Mouse (Mus musculus) midbrain, embryonic 16.5 days (tissue): ENCODE measurements around the gene AL731706.1. TPM values are rescaled to one million over a fixed set of nuclear protein-coding genes. Genes with fewer than 3 reads are reported as not detected.

Experiments
- ATAC-seq: fragments of 200-750 bp; cut with Nextera tagmentation; 2 replicates; pipeline ENCODE4 v1.8.0; 2017; ENCODE audit warnings: moderate TSS enrichment
- H3K27ac ChIP-seq: fragments of 300-500 bp; sonication (generic); 2 replicates; pipeline ENCODE4 v1.5.1; 2014; ENCODE audit warnings: mild to moderate bottlenecking, low read length, mixed read lengths
- H3K27me3 ChIP-seq: fragments of 300-500 bp; sonication (generic); 2 replicates; pipeline ENCODE4 v1.6.1; 2014; ENCODE audit warnings: low read depth, low read length, mixed read lengths; ENCODE audit not compliant: control insufficient read depth, insufficient read depth
- H3K36me3 ChIP-seq: fragments of 300-500 bp; sonication (generic); 2 replicates; pipeline ENCODE4 v1.6.1; 2014; ENCODE audit warnings: mild to moderate bottlenecking, low read length, moderate library complexity, mixed read lengths; ENCODE audit not compliant: control insufficient read depth, insufficient read depth
- H3K4me1 ChIP-seq: fragments of 300-500 bp; sonication (generic); 2 replicates; pipeline ENCODE4 v1.6.1; 2014; ENCODE audit warnings: mild to moderate bottlenecking, low read length, mixed read lengths; ENCODE audit not compliant: control insufficient read depth, insufficient read depth
- H3K4me2 ChIP-seq: fragments of 300-500 bp; sonication (generic); 2 replicates; pipeline ENCODE4 v1.6.1; 2014; ENCODE audit warnings: mild to moderate bottlenecking, low read length, mixed read lengths
- H3K4me3 ChIP-seq: fragments of 300-500 bp; sonication (generic); 2 replicates; pipeline ENCODE4 v1.5.1; 2014; ENCODE audit warnings: low read depth, mild to moderate bottlenecking, low read length, moderate library complexity, mixed read lengths
- H3K9ac ChIP-seq: fragments of 300-500 bp; sonication (generic); 2 replicates; pipeline ENCODE4 v1.6.1; 2014; ENCODE audit warnings: low read depth, low read length, mixed read lengths
- H3K9me3 ChIP-seq: fragments of 300-500 bp; sonication (generic); replicated peaks from 2 replicates; pipeline ENCODE4 v1.6.1; 2014; ENCODE audit warnings: mild to moderate bottlenecking, low read length, mixed read lengths; ENCODE audit not compliant: control insufficient read depth, poor library complexity, severe bottlenecking
- WGBS: fragments of 180-500 bp; shearing (Covaris S2); extraction: QIAGEN DNeasy Blood & Tissue Kit; methylation state at CpG from one replicate; pipeline ENCODE4 v1.1.7; 2014; 5-methylcytosine and 5-hydroxymethylcytosine counted together
- polyA plus RNA-seq: library from polyadenylated mRNA; unstranded; fragments of >200 nt; fragmentation: Nextera tagmentation; extraction: Ambion mirVana; gene quantifications from 2 replicates; pipeline ENCODE4 v1.2.1, GENCODE M21; 2015

AL731706.1 gene
- polyA plus RNA-seq, 1 experiment from 2014 or later, result 16.6 TPM

DNA sequence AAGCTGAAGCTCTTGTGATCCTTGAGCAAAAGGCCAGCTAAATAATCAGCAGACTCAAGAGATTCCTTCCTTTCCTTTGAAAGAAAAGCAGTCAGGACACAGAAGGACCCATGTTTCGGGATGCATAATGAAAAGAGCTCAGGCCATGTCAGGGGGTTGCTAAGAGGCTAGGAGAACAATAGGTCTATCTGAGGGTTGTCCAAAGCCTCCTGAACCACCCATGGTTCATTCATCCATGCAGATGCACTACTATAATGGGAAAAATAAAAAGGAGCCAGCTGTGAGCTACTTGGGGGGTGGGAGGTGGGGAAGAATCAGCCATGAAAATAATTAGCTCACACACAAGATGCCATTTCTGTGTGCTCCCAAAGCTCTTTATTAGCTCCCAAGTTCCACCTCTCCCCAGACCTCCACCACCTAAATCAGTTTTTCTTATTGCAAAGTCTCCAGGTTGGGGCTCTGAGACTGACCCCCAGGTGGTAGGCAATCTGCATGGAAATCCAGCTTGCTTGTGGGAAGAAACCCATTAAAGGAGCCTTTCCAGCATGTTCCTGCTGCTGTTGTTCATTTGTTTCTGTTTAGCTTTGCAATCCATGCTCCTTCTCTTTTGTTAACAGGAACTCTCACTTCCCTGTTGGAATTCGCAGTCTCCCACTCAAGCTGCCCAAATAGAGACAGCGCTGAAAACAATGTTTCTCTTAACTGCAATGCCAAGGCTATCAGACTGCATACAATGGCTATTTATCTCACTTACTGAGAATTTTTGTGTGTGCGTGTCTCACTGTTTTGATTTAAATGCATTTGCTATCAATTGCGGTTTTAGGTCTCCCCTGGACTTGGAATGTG is 36.4 kb downstream of the AL731706.1 start:
- Histone ChIP-seq H3K27me3 (no peaks in the 10 kb centered on the region), H3K9ac (no peak overlapping the region), H3K4me3 (no peak overlapping the region), H3K36me3 (no peaks in the 10 kb centered on the region), H3K27ac (0 out of 2 replicates have a peak overlapping the region, but pooled peaks have one; percentile 19), H3K4me1 (peaks cover 10% of the 10 kb centered on the region), H3K4me2 (no peak overlapping the region), H3K9me3 (no peaks in the 10 kb centered on the region)
- ATAC-seq, result peak; percentile 64; the same call in 1 of the 2 replicates
- 7% methylated on average over 5 of the region's 5 CpGs for WGBS

- no peak overlapping the region for H3K4me3 ChIP-seq
- no peaks in the 10 kb centered on the region for H3K9me3 ChIP-seq
- H3K27ac ChIP-seq, result no peak overlapping the region
- H3K27me3 ChIP-seq, result no peaks in the 10 kb centered on the region
- no peak overlapping the region for H3K4me2 ChIP-seq
- H3K36me3 ChIP-seq, result no peaks in the 10 kb centered on the region
- H3K9ac ChIP-seq, result no peak overlapping the region
- 78% methylated on average over 3 of the region's 3 CpGs for WGBS
- no peak for ATAC-seq
- peaks cover 10% of the 10 kb centered on the region for H3K4me1 ChIP-seq
Measured at GRCm38 (mm10) chr2:136850366-136850765, 40.8 kb downstream of the AL731706.1 start.

DNA sequence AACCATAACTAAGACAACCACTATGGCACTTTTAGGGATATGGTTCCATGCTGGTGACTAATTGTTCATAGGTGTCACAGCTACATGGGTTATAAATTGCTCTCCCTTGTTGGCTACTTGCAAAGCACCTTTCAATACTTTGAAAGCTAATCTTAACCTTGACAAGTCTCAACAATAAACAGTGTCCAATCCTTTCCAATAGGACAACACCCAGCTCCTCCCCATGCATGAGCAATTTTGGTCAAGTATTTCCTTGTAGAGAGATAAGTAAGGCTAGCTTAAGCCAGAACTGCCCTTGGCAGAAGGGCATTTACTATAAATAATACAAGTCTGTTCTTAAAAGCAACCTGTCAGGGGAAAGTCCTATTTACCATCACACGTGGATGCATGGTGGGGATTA is 53.2 kb downstream of the AL731706.1 start:
- H3K27me3 ChIP-seq, result no peaks in the 10 kb centered on the region
- H3K4me3 ChIP-seq, result no peak overlapping the region
- no peaks in the 10 kb centered on the region for H3K9me3 ChIP-seq
- H3K4me1 ChIP-seq, result no peaks in the 10 kb centered on the region
- ATAC-seq, result no peak
- H3K36me3 ChIP-seq, result no peaks in the 10 kb centered on the region
- H3K9ac ChIP-seq, result no peak overlapping the region
- WGBS, result 23% methylated on average over 1 of the region's 1 CpGs
- no peak overlapping the region for H3K4me2 ChIP-seq
- no peak overlapping the region for H3K27ac ChIP-seq

DNA sequence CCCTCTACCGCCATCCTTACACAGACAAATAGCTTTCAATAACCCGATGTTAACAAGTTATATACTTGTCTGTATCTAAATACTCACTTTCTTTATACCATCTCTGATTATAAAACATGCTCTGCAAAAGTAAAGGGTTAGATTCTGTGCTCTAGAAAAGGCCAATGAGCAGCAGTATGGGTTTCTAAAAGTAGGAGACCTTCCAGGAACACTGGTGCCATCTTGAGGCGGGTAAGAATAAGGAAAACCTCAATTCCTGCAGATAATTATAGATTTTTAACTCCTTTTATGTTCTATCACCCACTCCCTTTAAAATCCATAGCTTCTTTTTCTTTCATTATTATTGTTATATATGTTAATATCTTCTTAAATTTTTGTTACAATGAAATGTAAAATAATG is 55.3 kb downstream of the AL731706.1 start:
- no peak overlapping the region for H3K4me2 ChIP-seq
- no peaks in the 10 kb centered on the region for H3K9me3 ChIP-seq
- WGBS, result 77% methylated on average over 3 of the region's 3 CpGs
- H3K4me3 ChIP-seq, result no peak overlapping the region
- H3K27me3 ChIP-seq, result no peaks in the 10 kb centered on the region
- H3K27ac ChIP-seq, result no peak overlapping the region
- no peak overlapping the region for H3K9ac ChIP-seq
- H3K36me3 ChIP-seq, result no peaks in the 10 kb centered on the region
- H3K4me1 ChIP-seq, result no peaks in the 10 kb centered on the region
- ATAC-seq, result no peak

- WGBS, result 94% methylated on average over 1 of the region's 1 CpGs
- Histone ChIP-seq H3K9ac (no peak overlapping the region), H3K4me3 (no peak overlapping the region), H3K27me3 (no peaks in the 10 kb centered on the region), H3K9me3 (no peaks in the 10 kb centered on the region), H3K4me2 (no peak overlapping the region), H3K4me1 (no peaks in the 10 kb centered on the region), H3K27ac (no peak overlapping the region), H3K36me3 (no peaks in the 10 kb centered on the region)
- no peak for ATAC-seq
Measured at GRCm38 (mm10) chr2:136834715-136835075, 56.5 kb downstream of the AL731706.1 start.

DNA sequence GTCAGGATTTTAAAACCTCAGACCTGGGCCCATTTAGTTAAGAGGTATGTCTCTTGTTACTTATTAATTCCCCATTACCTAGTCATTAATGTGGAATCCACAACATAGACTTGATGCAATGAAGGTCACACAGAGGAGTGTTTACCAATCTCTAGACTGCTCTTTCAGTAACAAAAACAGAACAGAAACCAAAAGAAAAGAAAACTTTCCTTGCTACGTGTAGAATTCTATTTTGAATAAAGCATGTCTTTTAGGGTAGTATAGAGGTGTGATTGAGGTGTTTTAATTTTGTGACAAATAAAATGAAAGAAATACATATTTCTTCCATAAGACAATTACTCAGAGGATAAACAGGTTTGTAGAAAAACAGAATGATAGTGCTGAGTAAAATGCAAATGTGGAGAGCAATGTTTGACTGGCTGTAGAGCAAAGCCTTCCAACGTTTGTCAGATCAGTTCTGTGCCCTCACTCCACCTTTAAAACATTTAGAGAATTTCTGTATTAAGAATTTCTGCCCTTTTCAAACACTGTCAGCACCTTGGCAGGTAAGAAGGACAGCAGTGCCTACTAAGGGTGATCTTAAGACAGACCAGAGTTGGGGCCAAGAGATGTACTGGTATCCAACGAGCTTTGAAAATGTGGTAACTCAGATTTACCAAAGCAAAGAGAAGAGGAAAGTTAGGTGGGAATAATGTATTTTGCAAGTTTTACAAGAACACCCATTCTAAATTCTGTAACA is 57.0 kb downstream of the AL731706.1 start:
- 85% methylated on average over 3 of the region's 3 CpGs for WGBS
- no peaks in the 10 kb centered on the region for H3K36me3 ChIP-seq
- no peak overlapping the region for H3K27ac ChIP-seq
- no peak for ATAC-seq
- no peaks in the 10 kb centered on the region for H3K9me3 ChIP-seq
- H3K4me3 ChIP-seq, result no peak overlapping the region
- no peak overlapping the region for H3K4me2 ChIP-seq
- H3K27me3 ChIP-seq, result no peaks in the 10 kb centered on the region
- no peak overlapping the region for H3K9ac ChIP-seq
- no peaks in the 10 kb centered on the region for H3K4me1 ChIP-seq

DNA sequence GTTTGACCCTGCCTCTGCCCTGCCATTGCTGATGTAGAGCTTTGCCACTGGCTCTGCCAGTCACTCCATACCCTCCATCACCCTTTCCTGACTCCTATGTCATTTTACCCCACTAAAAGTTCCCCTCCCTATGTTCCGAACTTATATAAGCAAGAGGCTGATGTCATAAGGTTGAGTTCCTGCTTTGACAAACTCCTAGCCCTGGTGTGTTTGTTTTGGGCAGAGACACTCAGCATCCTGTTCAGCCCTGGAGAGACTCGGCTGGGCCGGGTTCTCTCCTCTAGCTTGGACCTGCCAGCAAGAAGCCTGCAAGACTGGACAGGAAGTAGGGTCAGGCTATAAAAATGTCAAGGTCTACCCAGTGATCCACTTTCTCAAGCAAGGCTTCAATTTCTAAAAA is 58.3 kb downstream of the AL731706.1 start:
- Histone ChIP-seq H3K4me1 (no peaks in the 10 kb centered on the region), H3K27ac (no peak overlapping the region), H3K9me3 (no peaks in the 10 kb centered on the region), H3K36me3 (no peaks in the 10 kb centered on the region), H3K4me3 (no peak overlapping the region), H3K9ac (no peak overlapping the region), H3K27me3 (no peaks in the 10 kb centered on the region), H3K4me2 (no peak overlapping the region)
- ATAC-seq, result no peak
- 91% methylated on average over 3 of the region's 3 CpGs for WGBS
